Mouse (Mus musculus): ENCODE data around the gene Ccdc33. TPM values are rescaled to one million over a fixed set of nuclear protein-coding genes. Genes with fewer than 3 reads are reported as not detected.

Ccdc33 gene
- not detected in 2 replicates for polyA plus RNA-seq (2016; fragmentation: Nextera tagmentation; extraction: Ambion mirVana)

DNA sequence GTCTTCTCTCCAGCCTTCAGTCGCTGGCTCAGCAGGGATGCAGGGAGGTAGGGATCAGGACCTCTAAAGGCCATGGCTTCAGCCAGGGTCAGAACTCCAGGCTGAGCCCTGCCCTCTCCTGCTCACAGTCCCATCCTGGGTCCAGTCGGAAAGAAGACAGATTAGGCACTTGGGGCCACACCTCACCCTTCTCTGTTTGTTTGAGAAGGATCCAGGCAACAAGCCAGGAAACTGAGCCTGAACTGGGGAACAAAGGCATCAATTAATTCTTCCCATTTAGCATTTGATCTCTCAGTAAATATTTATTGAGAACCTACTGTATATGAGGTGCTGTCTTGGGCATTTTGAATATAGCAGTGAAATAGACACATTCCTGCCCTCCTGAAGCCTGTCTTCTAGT lies at the start of gene Ccdc33:
Ccdc33 (minus strand) TSS at position 153 of the 400 bp plus-strand sequence.
- Histone ChIP-seq H3K27ac (ENCODE audit: poor library complexity, severe bottlenecking) (no peak within 1 kb of the TSS), H3K9ac (no peak within 1 kb of the TSS), H3K27me3 (replicated peaks) (peaks cover 53% of the 10 kb centered on the region), H3K4me3 (no peak within 1 kb of the TSS), H3K4me2 (no peak within 1 kb of the TSS), H3K4me1 (replicated peaks) (peaks cover 43% of the 10 kb centered on the region), H3K9me3 (replicated peaks) (no peaks in the 10 kb centered on the region), H3K36me3 (no peaks in the 10 kb centered on the region)
- 28% methylated on average over 2 of the region's 2 CpGs for WGBS
- ATAC-seq (ENCODE audit: insufficient number of reproducible peaks, low FRiP score) = no peak

DNA sequence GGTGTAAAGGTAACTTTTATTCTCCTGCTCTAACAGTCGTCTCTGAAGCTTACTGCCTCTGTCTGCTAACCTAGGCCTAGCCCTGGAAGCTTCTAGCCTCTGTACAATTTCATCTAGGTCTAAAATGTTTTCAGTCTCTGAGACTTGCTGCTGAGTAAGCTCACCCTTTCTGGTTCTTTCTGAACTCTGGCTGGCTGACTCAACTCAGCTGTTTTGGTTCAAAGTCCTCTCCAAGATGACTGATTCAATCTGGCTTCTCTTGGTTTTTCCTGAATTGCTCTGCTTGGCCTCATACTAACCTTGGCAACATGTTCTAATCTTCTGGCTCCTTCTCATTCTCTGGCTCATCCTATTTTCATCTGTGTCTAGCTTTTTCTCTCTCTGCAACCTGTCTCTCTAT lies 47.2 kb upstream of the Ccdc33 start:
- Histone ChIP-seq H3K4me3 (no peak overlapping the region), H3K36me3 (no peaks in the 10 kb centered on the region), H3K27ac (ENCODE audit: poor library complexity, severe bottlenecking) (no peak overlapping the region), H3K9me3 (replicated peaks) (0 out of 2 replicates have a peak, but pooled peaks cover 3% of the 10 kb centered on the region), H3K9ac (no peak overlapping the region), H3K4me2 (no peak overlapping the region), H3K4me1 (replicated peaks) (peaks cover 13% of the 10 kb centered on the region), H3K27me3 (replicated peaks) (peaks cover 6% of the 10 kb centered on the region; the same call in 1 of the 2 replicates)
- 72% methylated on average over 1 of the region's 1 CpGs for WGBS
- ATAC-seq (ENCODE audit: insufficient number of reproducible peaks, low FRiP score) = no peak

GRCm38 (mm10) chr9:58163146-58163545 lies 44.5 kb upstream of the Ccdc33 start:
- H3K27ac ChIP-seq (ENCODE audit: poor library complexity, severe bottlenecking) = no peak overlapping the region
- no peak overlapping the region for H3K4me3 ChIP-seq
- H3K36me3 ChIP-seq = no peaks in the 10 kb centered on the region
- no peak overlapping the region for H3K4me2 ChIP-seq
- no peak overlapping the region for H3K9ac ChIP-seq
- 60% methylated on average over 5 of the region's 5 CpGs for WGBS
- H3K9me3 ChIP-seq (replicated peaks) = 0 out of 2 replicates have a peak, but pooled peaks cover 3% of the 10 kb centered on the region
- H3K4me1 ChIP-seq (replicated peaks) = peaks cover 33% of the 10 kb centered on the region
- peaks cover 6% of the 10 kb centered on the region; the same call in 1 of the 2 replicates for H3K27me3 ChIP-seq (replicated peaks)
- ATAC-seq (ENCODE audit: insufficient number of reproducible peaks, low FRiP score) = no peak

- H3K27me3 ChIP-seq (replicated peaks) = peaks cover 9% of the 10 kb centered on the region; the same call in 1 of the 2 replicates
- WGBS = 83% methylated on average over 3 of the region's 3 CpGs
- H3K9ac ChIP-seq = no peak overlapping the region
- peaks cover 43% of the 10 kb centered on the region for H3K4me1 ChIP-seq (replicated peaks)
- H3K4me2 ChIP-seq = no peak overlapping the region
- H3K36me3 ChIP-seq = no peaks in the 10 kb centered on the region
- no peak for ATAC-seq (ENCODE audit: insufficient number of reproducible peaks, low FRiP score)
- H3K4me3 ChIP-seq = no peak overlapping the region
- H3K27ac ChIP-seq (ENCODE audit: poor library complexity, severe bottlenecking) = no peak overlapping the region
- 0 out of 2 replicates have a peak, but pooled peaks cover 3% of the 10 kb centered on the region for H3K9me3 ChIP-seq (replicated peaks)
These were observed 43.5 kb upstream of the Ccdc33 start for GRCm38 (mm10) chr9:58162173-58162572.

GRCm38 (mm10) chr9:58160315-58160714 lies 41.7 kb upstream of the Ccdc33 start:
- WGBS = 57% methylated on average over 5 of the region's 5 CpGs
- Histone ChIP-seq H3K4me2 (no peak overlapping the region), H3K9ac (no peak overlapping the region), H3K27ac (ENCODE audit: poor library complexity, severe bottlenecking) (peak overlapping the region; percentile 3), H3K4me1 (replicated peaks) (peaks cover 50% of the 10 kb centered on the region), H3K36me3 (no peaks in the 10 kb centered on the region), H3K27me3 (replicated peaks) (peaks cover 11% of the 10 kb centered on the region; the same call in 1 of the 2 replicates), H3K4me3 (no peak overlapping the region), H3K9me3 (replicated peaks) (no peaks in the 10 kb centered on the region)
- ATAC-seq (ENCODE audit: insufficient number of reproducible peaks, low FRiP score) = no peak

GRCm38 (mm10) chr9:58159855-58160254 lies 41.2 kb upstream of the Ccdc33 start:
- 22% methylated on average over 4 of the region's 4 CpGs for WGBS
- Histone ChIP-seq H3K27me3 (replicated peaks) (peaks cover 11% of the 10 kb centered on the region; the same call in 1 of the 2 replicates), H3K27ac (ENCODE audit: poor library complexity, severe bottlenecking) (peak overlapping the region; percentile 3), H3K9me3 (replicated peaks) (no peaks in the 10 kb centered on the region), H3K4me2 (no peak overlapping the region), H3K4me1 (replicated peaks) (peaks cover 55% of the 10 kb centered on the region), H3K4me3 (no peak overlapping the region), H3K36me3 (no peaks in the 10 kb centered on the region), H3K9ac (no peak overlapping the region)
- ATAC-seq (ENCODE audit: insufficient number of reproducible peaks, low FRiP score) = peak; percentile 12; the same call in 1 of the 2 replicates

- H3K9me3 ChIP-seq (replicated peaks) = no peaks in the 10 kb centered on the region
- H3K4me2 ChIP-seq = peak overlapping the region; percentile 39
- peak overlapping the region; percentile 76 for H3K27ac ChIP-seq (ENCODE audit: poor library complexity, severe bottlenecking)
- 39% methylated on average over 7 of the region's 7 CpGs for WGBS
- H3K4me3 ChIP-seq = no peak overlapping the region
- peaks cover 13% of the 10 kb centered on the region; the same call in 1 of the 2 replicates for H3K27me3 ChIP-seq (replicated peaks)
- peaks cover 58% of the 10 kb centered on the region for H3K4me1 ChIP-seq (replicated peaks)
- no peak overlapping the region for H3K9ac ChIP-seq
- no peaks in the 10 kb centered on the region for H3K36me3 ChIP-seq
- ATAC-seq (ENCODE audit: insufficient number of reproducible peaks, low FRiP score) = 0 out of 2 replicates have a peak, but pooled peaks have one; percentile 27
These were observed 40.1 kb upstream of the Ccdc33 start for GRCm38 (mm10) chr9:58158541-58159311.

DNA sequence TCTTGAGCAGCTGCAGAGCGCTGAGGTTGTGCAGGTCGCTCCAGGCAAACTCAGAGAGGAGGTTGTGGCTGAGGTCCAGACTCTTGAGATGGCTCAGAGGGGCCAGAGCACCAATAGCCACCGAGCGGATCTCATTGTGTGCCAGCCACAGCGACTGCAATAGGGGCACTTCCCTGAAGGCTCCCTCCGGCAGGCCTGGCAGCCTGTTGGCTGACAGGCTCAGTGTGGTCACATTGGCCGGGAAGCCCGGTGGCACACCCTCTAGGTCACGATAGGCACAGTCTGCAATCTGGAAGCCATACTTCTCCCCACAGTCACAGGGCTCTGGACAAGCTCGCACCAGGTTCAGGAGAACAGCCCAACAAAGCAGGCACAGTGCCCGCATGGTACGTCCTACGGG lies 39.2 kb upstream of the Ccdc33 start:
- H3K27ac ChIP-seq (ENCODE audit: poor library complexity, severe bottlenecking) = peak overlapping the region; percentile 76
- no peaks in the 10 kb centered on the region for H3K9me3 ChIP-seq (replicated peaks)
- peak overlapping the region; percentile 39 for H3K4me2 ChIP-seq
- peaks cover 62% of the 10 kb centered on the region for H3K4me1 ChIP-seq (replicated peaks)
- no peaks in the 10 kb centered on the region for H3K36me3 ChIP-seq
- H3K4me3 ChIP-seq = no peak overlapping the region; the same call in 1 of the 2 replicates
- peak overlapping the region; percentile 46 for H3K9ac ChIP-seq
- peaks cover 10% of the 10 kb centered on the region; the same call in 1 of the 2 replicates for H3K27me3 ChIP-seq (replicated peaks)
- WGBS = 75% methylated on average over 13 of the region's 13 CpGs
- no peak for ATAC-seq (ENCODE audit: insufficient number of reproducible peaks, low FRiP score)

DNA sequence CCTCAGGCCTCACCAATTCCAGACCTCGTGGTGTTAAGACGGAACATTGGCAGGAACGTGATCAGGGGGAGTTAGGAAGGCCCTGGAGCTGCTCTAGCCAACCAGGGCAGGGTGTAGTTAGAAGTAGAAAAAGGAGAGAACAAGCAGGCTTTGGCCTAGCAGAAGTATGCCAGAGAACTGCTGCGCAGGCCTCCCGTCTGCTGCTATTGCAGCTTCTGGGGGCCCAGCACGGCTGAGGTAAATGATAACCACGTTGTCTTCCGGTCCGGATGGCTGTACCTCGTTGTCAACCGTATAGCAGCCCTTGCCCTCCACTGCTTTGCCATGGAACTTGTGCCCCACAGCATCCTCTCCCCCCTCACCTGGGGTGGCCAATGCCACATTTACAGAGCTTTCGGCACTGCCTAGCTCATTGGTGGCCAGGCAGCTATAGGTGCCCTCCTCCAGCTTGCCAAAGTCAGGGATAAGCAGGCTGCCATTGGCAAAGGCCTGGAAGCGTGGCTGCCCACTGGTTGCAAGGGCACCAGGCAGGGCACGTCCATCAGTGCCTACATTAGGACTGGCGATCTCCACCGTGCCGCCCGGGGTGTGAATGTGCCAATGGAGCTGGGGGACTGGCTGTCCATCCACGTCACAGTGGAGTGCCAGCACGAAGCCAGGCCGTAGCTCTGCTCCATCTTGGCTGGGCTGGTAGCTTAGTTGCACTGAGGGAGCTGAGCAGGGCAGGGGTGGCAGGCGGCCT lies 38.4 kb upstream of the Ccdc33 start:
- Histone ChIP-seq H3K4me1 (replicated peaks) (peaks cover 61% of the 10 kb centered on the region), H3K9ac (no peak overlapping the region), H3K9me3 (replicated peaks) (no peaks in the 10 kb centered on the region), H3K27ac (ENCODE audit: poor library complexity, severe bottlenecking) (no peak overlapping the region), H3K36me3 (no peaks in the 10 kb centered on the region), H3K4me2 (no peak overlapping the region), H3K4me3 (no peak overlapping the region), H3K27me3 (replicated peaks) (0 out of 2 replicates have a peak, but pooled peaks cover 13% of the 10 kb centered on the region)
- ATAC-seq (ENCODE audit: insufficient number of reproducible peaks, low FRiP score) = no peak
- 87% methylated on average over 22 of the region's 22 CpGs for WGBS

DNA sequence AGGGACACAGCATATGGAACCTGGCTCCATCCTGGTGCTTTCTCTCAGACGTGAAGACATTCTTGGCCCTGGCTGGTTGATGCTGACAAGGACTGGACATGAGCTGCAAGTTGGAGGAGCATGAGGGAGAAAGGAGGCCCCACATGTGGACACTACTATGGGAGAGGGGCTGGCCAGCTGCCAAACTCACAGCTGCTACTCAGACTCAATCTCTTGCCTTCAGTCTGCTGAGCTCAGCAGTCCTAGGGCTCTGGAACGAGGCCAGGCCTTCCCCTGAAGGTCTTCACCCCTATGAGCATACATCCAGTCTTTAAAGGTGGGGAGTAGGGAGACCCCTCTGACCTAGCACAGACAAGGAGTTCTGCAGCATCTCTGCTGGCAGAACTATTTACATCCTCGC lies 36.7 kb upstream of the Ccdc33 start:
- 0 out of 2 replicates have a peak, but pooled peaks have one; percentile 24 for ATAC-seq (ENCODE audit: insufficient number of reproducible peaks, low FRiP score)
- Histone ChIP-seq H3K4me2 (no peak overlapping the region; the same call in 1 of the 2 replicates), H3K9me3 (replicated peaks) (no peaks in the 10 kb centered on the region), H3K27ac (ENCODE audit: poor library complexity, severe bottlenecking) (no peak overlapping the region), H3K4me1 (replicated peaks) (peaks cover 56% of the 10 kb centered on the region), H3K9ac (no peak overlapping the region), H3K36me3 (no peaks in the 10 kb centered on the region), H3K27me3 (replicated peaks) (peaks cover 23% of the 10 kb centered on the region), H3K4me3 (no peak overlapping the region)
- WGBS = 34% methylated on average over 3 of the region's 3 CpGs

DNA sequence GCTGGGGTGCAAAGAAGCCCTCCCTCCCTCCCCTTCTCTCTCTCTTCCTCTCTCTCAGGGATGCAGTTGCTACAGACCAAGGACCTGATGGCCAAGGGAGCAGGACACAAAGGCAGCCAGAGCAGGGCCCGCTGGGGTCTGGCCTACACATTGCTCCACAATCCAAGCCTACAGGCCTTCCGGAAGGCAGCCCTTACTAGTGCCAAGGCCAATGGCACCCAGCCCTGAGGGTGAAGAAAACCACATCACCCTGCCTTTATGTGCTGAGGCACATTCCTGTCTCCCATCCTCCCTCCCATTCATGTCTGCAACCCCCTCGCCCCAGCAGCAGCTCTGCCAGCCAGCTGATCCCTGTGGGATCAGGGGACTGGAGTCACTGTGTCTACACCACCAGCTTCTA lies 34.5 kb upstream of the Ccdc33 start:
- ATAC-seq (ENCODE audit: insufficient number of reproducible peaks, low FRiP score) = no peak
- 59% methylated on average over 3 of the region's 3 CpGs for WGBS
- Histone ChIP-seq H3K27ac (ENCODE audit: poor library complexity, severe bottlenecking) (no peak overlapping the region), H3K4me3 (no peak overlapping the region), H3K9me3 (replicated peaks) (no peaks in the 10 kb centered on the region), H3K4me2 (no peak overlapping the region), H3K27me3 (replicated peaks) (peaks cover 38% of the 10 kb centered on the region), H3K4me1 (replicated peaks) (peaks cover 33% of the 10 kb centered on the region), H3K36me3 (no peaks in the 10 kb centered on the region), H3K9ac (no peak overlapping the region)
